9 mouse cellular contexts compared by ENCODE assay signal in genomic region chr3:152821202-152821601, GRCm38 (mm10).
DNase-seq lines count a peak whose midpoint lies in the region; ATAC-seq and TF ChIP-seq lines count a peak whose summit lies in the region.
"Had no signal": no experiment of that assay in that cellular context is flagged by ENCODE, and none has a peak within 500 bp of the region (broad histone marks: within the 10 kb centered on the region; RNA-seq: fewer than 3 reads in every experiment).

No protein-coding gene starts in this region.

- no peaks in the 10 kb centered on the region for H3K27me3 ChIP-seq in liver, embryonic 14.5 days (ENCODE audit: control insufficient read depth, insufficient read depth, low read length)
- H3K27me3 ChIP-seq in splenic B cell, adult 2 months (ENCODE audit: control insufficient read depth, insufficient read depth, low read length, poor library complexity, severe bottlenecking): no peaks in the 10 kb centered on the region
- H3K27me3 ChIP-seq: embryonic facial prominence, embryonic 12.5 days had no signal

- TF ChIP-seq EP300 in liver, embryonic 14.5 days (IDR thresholded peaks at IDR 0.05; ENCODE audit: low read depth): no peak

- H3K9me3 ChIP-seq in liver, embryonic 14.5 days (ENCODE audit: control insufficient read depth, low read length): no peaks in the 10 kb centered on the region
- H3K9me3 ChIP-seq: embryonic facial prominence, embryonic 12.5 days had no signal

- no peaks in the 10 kb centered on the region for H3K4me1 ChIP-seq in liver, embryonic 14.5 days (replicated peaks; ENCODE audit: control insufficient read depth in 2 of 2, insufficient read depth in 2 of 2, low read length in 1 of 2)
- H3K4me1 ChIP-seq: embryonic facial prominence, embryonic 12.5 days had no signal

- no peak overlapping the region for H3K4me2 ChIP-seq in liver, embryonic 14.5 days (ENCODE audit: low read depth)
- H3K4me2 ChIP-seq: embryonic facial prominence, embryonic 12.5 days had no signal

- ATAC-seq in liver, embryonic 14.5 days (ENCODE audit: insufficient read depth): no peak

- no peak overlapping the region for H3K27ac ChIP-seq in liver, embryonic 14.5 days
- H3K27ac ChIP-seq: embryonic facial prominence, embryonic 12.5 days had no signal

- no peaks in the 10 kb centered on the region for H3K36me3 ChIP-seq in liver, embryonic 14.5 days (replicated peaks; ENCODE audit: control insufficient read depth, insufficient read depth, low read depth)
- H3K36me3 ChIP-seq in splenic B cell, adult 2 months (ENCODE audit: control insufficient read depth, insufficient read depth, low read length, poor library complexity, severe bottlenecking): no peaks in the 10 kb centered on the region
- H3K36me3 ChIP-seq: embryonic facial prominence, embryonic 12.5 days had no signal

- intact Hi-C loops in heart, postnatal 36 days (cut with DNase I): no loop called here

- H3K4me3 ChIP-seq in liver, embryonic 14.5 days (ENCODE audit: insufficient read depth in 1 of 2, low read depth in 2 of 2, low read length in 2 of 2): no peak overlapping the region
- H3K4me3 ChIP-seq: embryonic facial prominence, embryonic 12.5 days had no signal

- no peak for TF ChIP-seq CTCF in liver, embryonic 14.5 days (IDR thresholded peaks at IDR 0.05; ENCODE audit: low read depth)

- no peak overlapping the region for H3K9ac ChIP-seq in liver, embryonic 14.5 days (replicated peaks)
- H3K9ac ChIP-seq: embryonic facial prominence, embryonic 12.5 days had no signal

- 46% methylated on average over 14 of the region's 14 CpGs for WGBS in liver, embryonic 14.5 days (ENCODE audit: insufficient replicate concordance)

- peak; percentile 37 for DNase-seq in right cerebral cortex, postnatal 4 days
- no peak for DNase-seq in right cerebral cortex, postnatal 25 days
- DNase-seq in c-Kit-positive CD71-positive TER-119-negative erythroid progenitor cells, embryonic 14.5 days (ENCODE audit: low read depth): peak; percentile 32
- DNase-seq in heart, postnatal 36 days: peak; percentile 59 to 74
- peak in 2 of 3 experiments; percentile 17 to 27 for DNase-seq in liver, embryonic 14.5 days (ENCODE audit: low read depth in 3 of 3, low spot score in 3 of 3)
- peak; percentile 29 for DNase-seq in splenic B cell, adult 2 months (ENCODE audit: low read depth, low spot score)
- DNase-seq in MN1 (ENCODE audit: low spot score): no peak
- no peak for DNase-seq in layer of hippocampus, postnatal 36 days

Comparison
In these comparisons a context has a peak if more than half of its experiments do, and no peak if none do; other contexts are left out.
1. DNase-seq: peak in right cerebral cortex, postnatal 4 days (single experiment), c-Kit-positive CD71-positive TER-119-negative erythroid progenitor cells, embryonic 14.5 days (single experiment), heart, postnatal 36 days (2 of 2), liver, embryonic 14.5 days (2 of 3) and splenic B cell, adult 2 months (single experiment); none in right cerebral cortex, postnatal 25 days (single experiment), MN1 (single experiment) and layer of hippocampus, postnatal 36 days (0 of 2).